Mouse (Mus musculus) cerebellum, adult 9-10 months (tissue): Measurements from ENCODE around the gene Ankrd45.
"Not testable (repeated sequence)": the region's sequence is repeated elsewhere in the genome, so short reads cannot be mapped to it uniquely, and the experiment has no call there.

Experiments used
- DNase-seq: peaks from one replicate; pipeline ENCODE4 v3.0.0; 2022

Ankrd45 gene

DNA sequence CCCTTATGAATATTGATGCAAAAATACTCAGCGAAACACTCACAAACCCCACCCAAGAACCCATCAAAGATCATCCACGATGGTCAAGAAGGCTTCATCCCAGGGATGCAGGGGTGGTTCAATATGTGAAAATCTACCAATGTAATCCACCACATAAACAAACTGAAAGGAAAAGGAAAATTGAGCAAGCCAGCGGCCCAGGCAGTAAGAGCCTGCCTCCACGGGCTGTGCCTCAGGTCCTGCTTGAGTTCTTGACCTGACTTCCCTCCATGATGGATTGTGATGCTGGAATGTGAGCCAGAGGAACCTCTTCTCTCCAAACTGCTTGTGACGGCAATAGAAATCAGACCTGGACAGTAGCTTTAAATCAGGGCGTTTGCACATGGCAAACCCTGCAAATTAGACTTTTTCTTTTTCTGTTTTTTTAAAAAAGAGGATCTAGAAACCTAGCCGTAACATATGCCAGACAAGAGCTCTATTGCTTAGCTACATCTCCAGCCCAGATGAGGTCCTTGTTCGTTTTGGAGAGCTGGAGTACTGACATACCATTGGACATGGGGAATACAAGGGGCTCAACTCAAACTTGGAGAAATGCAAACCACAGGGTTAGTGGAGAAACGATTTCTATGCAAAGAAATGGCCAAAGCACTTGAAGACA lies 47.9 kb downstream of the Ankrd45 start:
- DNase-seq, result no peak

DNA sequence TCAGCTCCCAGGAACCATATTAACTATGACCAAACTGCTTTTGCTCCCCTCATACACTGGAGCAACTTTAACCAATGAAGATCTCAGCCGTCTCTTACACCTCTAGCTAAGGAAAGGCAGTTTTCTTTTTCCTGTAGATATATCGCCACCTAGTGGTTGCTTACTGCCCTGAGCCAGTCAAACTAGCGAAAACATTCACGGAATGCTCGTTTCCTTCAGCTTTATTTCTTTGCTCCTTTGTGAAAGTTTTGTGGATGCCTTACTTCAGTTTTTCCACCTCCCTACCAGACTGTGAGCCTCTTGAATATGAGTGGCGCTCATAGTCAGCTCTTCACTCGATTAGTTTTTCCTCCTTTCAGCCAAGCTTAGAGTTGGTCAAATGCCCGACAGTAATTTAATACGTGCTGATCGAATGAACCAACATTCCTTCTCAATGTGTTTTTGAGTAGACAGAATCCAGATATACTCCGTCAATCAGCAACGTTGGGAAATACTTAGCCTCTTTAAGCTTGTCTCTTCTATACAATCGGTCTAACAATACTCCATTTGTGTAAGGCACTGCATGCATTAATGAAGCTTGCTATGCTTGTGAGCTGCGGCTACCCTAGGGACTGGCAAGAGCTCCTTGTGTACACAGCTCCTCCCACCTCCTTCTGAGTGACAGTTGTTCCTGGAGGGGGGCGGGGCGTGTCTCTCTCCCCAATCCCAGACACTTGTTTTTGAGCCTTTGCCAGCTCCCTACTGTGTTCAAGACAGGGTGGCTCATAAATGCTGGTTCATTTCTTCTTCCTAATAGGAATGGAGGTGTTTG lies 53.3 kb downstream of the Ankrd45 start:
- DNase-seq, result peak; percentile 87

DNA sequence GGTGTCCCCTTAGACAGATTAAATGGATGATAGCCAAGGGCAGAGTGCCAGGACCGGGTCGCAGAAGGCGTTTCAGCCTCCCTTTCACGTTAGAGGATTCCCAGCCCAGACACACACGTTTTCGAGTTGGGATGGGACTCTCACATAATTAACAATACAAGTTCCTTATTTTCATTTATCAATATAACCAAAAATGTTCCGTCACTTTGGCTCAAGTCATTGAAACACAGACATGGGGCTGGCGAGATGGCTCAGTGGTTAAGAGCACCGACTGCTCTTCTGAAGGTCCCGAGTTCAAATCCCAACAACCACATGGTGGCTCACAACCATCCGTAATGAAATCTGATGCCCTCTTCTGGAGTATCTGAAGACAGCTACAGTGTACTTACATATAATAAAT lies 53.9 kb downstream of the Ankrd45 start:
- not testable (repeated sequence) for DNase-seq

DNA sequence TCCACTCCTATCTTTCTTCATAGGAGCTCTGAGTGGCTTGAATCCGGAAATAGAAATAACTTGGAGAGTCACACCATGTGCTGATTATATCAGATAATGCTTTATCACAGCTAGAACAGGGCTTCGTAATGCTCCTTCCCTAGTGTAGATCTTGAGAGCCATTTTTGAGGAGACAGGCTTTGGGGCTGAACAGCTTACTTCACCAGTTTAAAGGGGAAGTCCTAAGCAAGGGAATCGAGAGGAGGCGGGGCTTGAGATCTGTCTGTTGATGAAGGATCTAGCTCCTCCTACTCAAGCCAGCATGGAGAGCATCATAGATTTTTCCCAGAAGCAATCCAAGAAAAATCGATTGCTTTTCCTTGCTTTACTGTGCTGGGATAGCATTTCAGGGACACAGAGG lies 57.4 kb downstream of the Ankrd45 start:
- no peak for DNase-seq

DNA sequence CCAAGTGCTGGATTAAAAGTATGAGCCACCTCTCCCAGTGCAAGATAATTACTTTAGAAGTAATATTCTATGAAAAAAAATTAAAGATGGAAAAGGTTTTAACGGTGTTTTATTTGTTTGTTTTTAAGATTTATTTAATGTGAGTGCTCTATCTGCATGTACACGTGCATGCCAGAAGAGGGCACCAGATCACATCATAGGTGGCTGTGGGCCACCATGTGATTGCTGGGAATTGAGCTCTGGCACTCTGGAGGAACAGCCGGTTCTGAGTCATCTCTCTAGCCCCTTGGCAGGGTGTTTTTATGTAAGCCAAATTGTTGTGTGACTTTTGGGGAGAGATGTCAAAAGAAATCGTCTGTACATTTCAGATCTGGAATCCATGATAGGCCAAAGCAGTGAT lies 72.0 kb downstream of the Ankrd45 start:
- no peak for DNase-seq

DNA sequence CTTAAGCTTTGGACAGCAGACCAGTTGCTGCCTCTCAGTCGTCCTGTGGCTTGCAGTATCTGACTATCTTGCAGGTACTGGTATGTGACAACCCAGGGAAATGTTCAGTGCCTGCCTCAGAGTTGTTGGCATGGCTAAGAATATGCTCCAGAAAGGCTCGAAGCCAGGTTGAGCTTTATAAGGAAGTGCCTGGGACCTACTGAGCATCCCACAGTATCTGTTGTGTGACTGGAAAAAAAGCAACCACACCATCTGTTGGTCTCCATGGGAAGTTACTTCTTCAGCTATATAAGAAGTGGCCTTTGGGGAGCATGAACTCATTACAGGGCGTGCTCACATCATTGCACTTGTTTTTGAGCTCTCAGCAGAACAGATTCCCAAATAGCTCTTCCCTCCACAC lies 77.3 kb downstream of the Ankrd45 start:
- DNase-seq, result peak; percentile 4
